Mouse (Mus musculus) cerebellum, adult 2 months (tissue): ENCODE results near the gene Olfr1418.

ENCODE experiments used
- CTCF ChIP-seq: fragments of 200-500 bp; IDR thresholded peaks from 2 replicates; pipeline ENCODE4 v1.5.1; 2011; ENCODE audit warnings: low read depth, mild to moderate bottlenecking, control low read depth, low read length, moderate library complexity, borderline replicate concordance; ENCODE audit not compliant: insufficient read depth
- POLR2A ChIP-seq: fragments of 200-500 bp; IDR thresholded peaks from 2 replicates; pipeline ENCODE4 v1.6.1; 2011; ENCODE audit warnings: low read length, control low read depth, borderline replicate concordance; ENCODE audit not compliant: insufficient read depth

DNA sequence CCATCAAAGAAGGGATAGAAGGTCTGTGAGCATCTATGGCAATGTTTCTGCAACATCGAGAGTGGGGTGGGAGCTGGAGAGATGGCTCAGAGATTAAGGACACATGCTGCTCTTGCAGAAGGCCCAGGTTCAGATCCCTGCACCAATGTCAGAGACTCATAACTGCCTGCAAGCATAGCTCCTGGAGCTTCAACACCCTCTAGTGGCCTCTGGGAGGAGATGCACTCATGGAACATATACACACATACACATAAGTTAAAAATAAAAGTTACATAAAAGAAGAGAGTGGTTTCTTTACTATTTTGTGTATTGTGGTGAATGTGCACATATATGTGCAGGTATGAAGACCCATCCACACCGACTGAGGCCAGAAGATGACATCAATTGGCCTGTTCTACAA is 7.0 kb upstream of the Olfr1418 start:
- TF ChIP-seq CTCF (no peak), POLR2A (no peak)
